Mouse (Mus musculus): Measurements from ENCODE around the gene Stard13. TPM values are rescaled to one million over a fixed set of nuclear protein-coding genes. Genes with fewer than 3 reads are reported as not detected.

Stard13 gene
- polyA plus RNA-seq, 1 experiment from 2014 or later: 18.0 TPM

DNA sequence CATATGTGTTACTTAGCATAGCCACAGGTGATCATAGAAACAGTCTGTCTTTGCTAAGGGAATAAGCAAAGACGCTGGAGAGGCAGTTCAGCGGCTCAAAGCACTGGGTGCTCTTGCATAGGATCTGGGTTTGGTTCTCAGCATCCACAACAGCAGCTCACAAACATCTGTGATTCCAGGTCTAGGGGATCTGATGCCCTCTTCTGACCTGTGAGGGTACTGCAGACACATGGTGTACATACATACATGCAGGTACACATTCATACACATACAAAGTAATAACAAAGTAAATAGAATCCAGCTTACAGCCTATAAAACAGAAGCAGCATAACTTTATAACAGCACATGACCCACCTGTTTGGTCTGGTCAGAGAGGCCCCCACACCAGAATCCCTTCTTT lies 171.7 kb downstream of the Stard13 start:
- Histone ChIP-seq H3K4me2 (no peak overlapping the region), H3K27me3 (no peaks in the 10 kb centered on the region), H3K9me3 (peaks cover 4% of the 10 kb centered on the region), H3K9ac (no peak overlapping the region), H3K4me3 (no peak overlapping the region), H3K4me1 (peaks cover 29% of the 10 kb centered on the region), H3K27ac (no peak overlapping the region), H3K36me3 (peaks cover 25% of the 10 kb centered on the region)
- ATAC-seq (ENCODE audit: borderline replicate concordance, extremely low read depth, low FRiP score, low TSS enrichment): no peak
- 98% methylated on average over 2 of the region's 2 CpGs for WGBS

DNA sequence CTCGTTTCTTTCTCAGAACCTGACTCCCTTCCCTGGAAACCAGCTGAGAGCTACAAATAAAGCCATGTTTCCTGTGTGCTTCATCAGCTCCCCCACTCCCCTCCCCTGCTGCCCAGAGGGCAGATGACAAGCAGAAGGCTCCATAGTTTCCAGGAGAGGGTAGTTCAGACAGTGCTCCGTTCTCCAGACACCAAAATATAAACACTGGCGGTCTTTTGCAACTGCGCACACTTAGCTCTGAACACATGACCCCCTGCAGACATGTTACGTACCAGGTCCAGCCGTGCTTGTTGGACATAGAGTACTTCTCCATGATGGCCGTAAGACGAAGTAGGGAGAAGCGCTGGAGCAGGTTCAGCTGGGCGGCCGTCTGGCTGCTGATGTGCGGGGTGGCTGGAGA lies 173.2 kb downstream of the Stard13 start:
- Histone ChIP-seq H3K4me2 (no peak overlapping the region; the same call in 1 of the 2 replicates), H3K9me3 (peaks cover 4% of the 10 kb centered on the region), H3K27ac (peak overlapping the region; percentile 70), H3K27me3 (no peaks in the 10 kb centered on the region), H3K4me1 (peaks cover 38% of the 10 kb centered on the region), H3K36me3 (peaks cover 28% of the 10 kb centered on the region), H3K9ac (no peak overlapping the region), H3K4me3 (no peak overlapping the region)
- peak; percentile 28; the same call in 1 of the 2 replicates for ATAC-seq (ENCODE audit: borderline replicate concordance, extremely low read depth, low FRiP score, low TSS enrichment)
- 46% methylated on average over 12 of the region's 12 CpGs for WGBS

- peaks cover 4% of the 10 kb centered on the region for H3K9me3 ChIP-seq
- no peak overlapping the region for H3K4me3 ChIP-seq
- H3K27ac ChIP-seq: no peak overlapping the region
- H3K27me3 ChIP-seq: no peaks in the 10 kb centered on the region
- no peak for ATAC-seq (ENCODE audit: borderline replicate concordance, extremely low read depth, low FRiP score, low TSS enrichment)
- peaks cover 30% of the 10 kb centered on the region for H3K36me3 ChIP-seq
- H3K9ac ChIP-seq: no peak overlapping the region
- 59% methylated on average over 5 of the region's 5 CpGs for WGBS
- no peak overlapping the region for H3K4me2 ChIP-seq
- peaks cover 45% of the 10 kb centered on the region for H3K4me1 ChIP-seq
Measured at GRCm38 (mm10) chr5:151059772-151060171, 173.9 kb downstream of the Stard13 start.

GRCm38 (mm10) chr5:151059352-151059751 lies 174.3 kb downstream of the Stard13 start:
- ATAC-seq (ENCODE audit: borderline replicate concordance, extremely low read depth, low FRiP score, low TSS enrichment): no peak
- Histone ChIP-seq H3K27me3 (no peaks in the 10 kb centered on the region), H3K4me2 (no peak overlapping the region), H3K4me1 (peaks cover 49% of the 10 kb centered on the region), H3K9ac (no peak overlapping the region), H3K4me3 (no peak overlapping the region), H3K27ac (no peak overlapping the region), H3K36me3 (peaks cover 30% of the 10 kb centered on the region), H3K9me3 (peaks cover 4% of the 10 kb centered on the region)
- 88% methylated on average over 10 of the region's 10 CpGs for WGBS

GRCm38 (mm10) chr5:151057716-151058115 lies 175.9 kb downstream of the Stard13 start:
- ATAC-seq (ENCODE audit: borderline replicate concordance, extremely low read depth, low FRiP score, low TSS enrichment): no peak
- peaks cover 4% of the 10 kb centered on the region for H3K9me3 ChIP-seq
- peaks cover 64% of the 10 kb centered on the region for H3K4me1 ChIP-seq
- peak overlapping the region; percentile 82; the same call in 1 of the 2 replicates for H3K27ac ChIP-seq
- no peak overlapping the region for H3K4me2 ChIP-seq
- H3K36me3 ChIP-seq: peaks cover 24% of the 10 kb centered on the region
- 84% methylated on average over 5 of the region's 5 CpGs for WGBS
- H3K9ac ChIP-seq: no peak overlapping the region
- no peak overlapping the region for H3K4me3 ChIP-seq
- no peaks in the 10 kb centered on the region for H3K27me3 ChIP-seq

DNA sequence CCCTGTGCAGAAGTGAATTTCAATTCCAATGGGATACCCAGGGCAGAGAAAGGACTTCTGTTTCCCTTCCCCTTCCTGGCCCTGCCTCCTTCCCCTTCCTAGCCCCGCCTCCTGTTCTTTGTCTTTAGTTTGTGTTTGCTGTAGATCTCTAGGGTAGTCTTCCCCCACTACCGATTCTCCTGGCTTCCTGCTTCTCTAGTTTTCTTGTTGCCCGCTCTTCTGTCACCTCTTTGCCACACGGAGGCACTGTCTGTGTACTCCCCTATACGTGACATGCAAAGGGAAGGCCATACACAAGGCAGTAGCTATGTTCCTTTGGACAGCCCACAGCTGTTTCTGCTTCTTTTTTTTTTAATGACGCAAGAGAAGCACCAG lies 176.7 kb downstream of the Stard13 start:
- no peak overlapping the region for H3K9ac ChIP-seq
- H3K27me3 ChIP-seq: no peaks in the 10 kb centered on the region
- no peak overlapping the region for H3K4me2 ChIP-seq
- H3K27ac ChIP-seq: peak overlapping the region; percentile 82
- peaks cover 23% of the 10 kb centered on the region for H3K36me3 ChIP-seq
- 27% methylated on average over 6 of the region's 6 CpGs for WGBS
- peaks cover 1% of the 10 kb centered on the region for H3K9me3 ChIP-seq
- H3K4me3 ChIP-seq: no peak overlapping the region
- peaks cover 64% of the 10 kb centered on the region for H3K4me1 ChIP-seq
- peak; percentile 70 for ATAC-seq (ENCODE audit: borderline replicate concordance, extremely low read depth, low FRiP score, low TSS enrichment)

DNA sequence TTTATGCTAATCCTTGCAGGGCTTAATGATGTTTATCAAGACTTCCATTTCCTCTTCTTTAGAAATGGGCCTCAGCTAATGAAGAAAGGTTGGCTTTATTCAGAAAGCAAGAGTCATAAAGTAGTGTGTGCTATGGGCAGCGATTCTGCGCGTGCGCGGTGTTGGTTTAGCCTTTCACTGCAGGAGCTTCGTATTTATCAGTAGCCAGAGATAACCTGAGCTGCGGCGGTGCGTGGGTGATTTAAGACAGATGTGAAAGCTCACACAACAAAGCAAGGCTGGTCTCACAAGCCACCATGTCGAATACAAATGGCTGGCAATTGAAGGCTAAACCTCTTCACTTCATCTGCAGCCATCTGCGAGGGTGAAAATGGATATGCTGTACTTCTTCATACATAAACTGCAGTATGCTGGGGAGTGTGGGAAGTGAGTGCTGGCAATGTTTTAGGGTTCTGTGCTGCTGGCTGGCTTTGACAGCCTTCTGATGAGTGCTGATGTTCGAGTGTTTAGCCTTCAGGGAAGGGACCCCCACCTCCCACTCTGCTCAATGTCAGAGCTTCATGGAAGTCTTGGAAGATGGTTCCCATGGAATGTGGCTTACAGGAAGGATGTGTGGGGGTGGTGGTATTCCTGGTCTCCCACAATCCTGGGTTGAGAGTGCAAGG lies 177.2 kb downstream of the Stard13 start:
- WGBS: 44% methylated on average over 12 of the region's 12 CpGs
- H3K4me2 ChIP-seq: no peak overlapping the region; the same call in 1 of the 2 replicates
- no peaks in the 10 kb centered on the region for H3K9me3 ChIP-seq
- no peak overlapping the region for H3K4me3 ChIP-seq
- peaks cover 64% of the 10 kb centered on the region for H3K4me1 ChIP-seq
- no peak for ATAC-seq (ENCODE audit: borderline replicate concordance, extremely low read depth, low FRiP score, low TSS enrichment)
- no peaks in the 10 kb centered on the region for H3K27me3 ChIP-seq
- no peak overlapping the region for H3K9ac ChIP-seq
- H3K36me3 ChIP-seq: peaks cover 20% of the 10 kb centered on the region
- peak overlapping the region; percentile 82 for H3K27ac ChIP-seq

DNA sequence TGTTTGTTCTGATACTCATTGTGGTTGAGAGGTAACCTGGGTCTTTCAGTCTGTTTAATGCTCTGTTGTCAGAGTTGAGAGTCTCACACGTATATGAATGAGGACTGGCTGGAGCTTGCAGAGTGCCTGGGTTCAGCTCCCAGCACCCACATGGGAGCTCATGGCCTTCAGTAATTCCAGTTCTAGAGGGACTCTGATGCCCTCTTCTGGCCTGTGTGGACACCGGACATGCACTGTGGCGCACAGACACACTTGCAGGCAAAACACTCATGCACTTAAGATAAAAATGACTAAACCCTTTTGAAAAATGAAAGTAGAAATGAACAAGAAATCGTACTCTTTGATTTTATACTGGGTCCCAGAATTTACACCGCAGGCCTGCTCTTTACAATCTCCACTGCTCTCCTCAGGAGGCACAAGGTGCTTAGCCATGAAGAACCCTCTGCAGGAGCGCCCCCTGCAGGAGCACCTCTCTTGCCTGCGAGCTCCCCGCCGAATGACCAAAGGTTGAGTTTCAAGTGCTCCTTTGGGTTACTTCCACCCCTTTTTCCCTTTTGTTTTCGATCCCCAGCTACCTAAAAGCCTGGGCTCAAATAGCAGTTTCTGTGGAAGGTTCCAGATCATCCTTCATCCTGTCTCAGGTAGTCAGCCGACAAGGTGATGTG lies 178.1 kb downstream of the Stard13 start:
- Histone ChIP-seq H3K9me3 (no peaks in the 10 kb centered on the region), H3K4me1 (peaks cover 60% of the 10 kb centered on the region), H3K4me2 (no peak overlapping the region), H3K36me3 (peaks cover 25% of the 10 kb centered on the region), H3K27me3 (no peaks in the 10 kb centered on the region), H3K27ac (peak overlapping the region; percentile 91), H3K4me3 (no peak overlapping the region), H3K9ac (no peak overlapping the region)
- WGBS: 88% methylated on average over 11 of the region's 11 CpGs
- ATAC-seq (ENCODE audit: borderline replicate concordance, extremely low read depth, low FRiP score, low TSS enrichment): no peak

- Histone ChIP-seq H3K4me3 (no peak overlapping the region), H3K4me1 (peaks cover 56% of the 10 kb centered on the region), H3K4me2 (peak overlapping the region; percentile 13; the same call in 1 of the 2 replicates), H3K36me3 (peaks cover 30% of the 10 kb centered on the region), H3K9me3 (no peaks in the 10 kb centered on the region), H3K27ac (peak overlapping the region; percentile 91), H3K27me3 (no peaks in the 10 kb centered on the region), H3K9ac (no peak overlapping the region)
- no peak for ATAC-seq (ENCODE audit: borderline replicate concordance, extremely low read depth, low FRiP score, low TSS enrichment)
- 40% methylated on average over 4 of the region's 4 CpGs for WGBS
Measured at GRCm38 (mm10) chr5:151054743-151055114, 178.9 kb downstream of the Stard13 start.

DNA sequence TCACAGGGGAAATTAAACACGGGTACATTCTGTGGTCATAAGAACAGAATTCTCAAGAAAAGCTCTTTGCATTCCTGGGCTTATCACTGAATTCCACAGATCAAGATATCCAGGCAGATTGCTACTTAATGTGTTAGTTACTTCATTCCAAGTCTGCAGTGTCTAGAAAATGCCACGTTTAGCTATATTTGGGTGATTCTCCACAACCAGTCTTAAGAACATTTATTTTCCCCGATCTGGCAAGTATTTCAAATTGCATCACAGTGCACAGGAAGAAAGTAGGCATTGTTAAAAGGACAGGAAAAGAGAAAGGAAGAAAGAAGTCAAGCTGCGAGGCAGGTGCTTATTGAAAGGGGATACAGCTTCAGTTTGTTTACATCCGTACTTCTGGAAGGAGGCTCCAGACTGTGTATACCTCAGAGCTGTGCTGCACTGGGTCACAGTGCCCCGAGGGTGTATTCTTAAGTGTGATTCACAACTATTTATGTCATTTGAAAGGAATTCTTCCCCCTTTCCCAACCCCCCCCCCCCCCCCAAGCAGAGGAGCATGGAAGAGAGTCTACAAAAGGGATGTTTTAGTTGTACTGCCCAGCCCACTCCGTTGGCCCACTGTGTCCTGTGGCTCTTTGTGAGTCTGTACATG lies 179.4 kb downstream of the Stard13 start:
- H3K27me3 ChIP-seq: no peaks in the 10 kb centered on the region
- H3K27ac ChIP-seq: peak overlapping the region; percentile 91
- WGBS: 17% methylated on average over 7 of the region's 7 CpGs
- H3K9me3 ChIP-seq: no peaks in the 10 kb centered on the region
- no peak overlapping the region for H3K9ac ChIP-seq
- H3K4me2 ChIP-seq: peak overlapping the region; percentile 13; the same call in 1 of the 2 replicates
- ATAC-seq (ENCODE audit: borderline replicate concordance, extremely low read depth, low FRiP score, low TSS enrichment): peak; percentile 63
- H3K36me3 ChIP-seq: peaks cover 31% of the 10 kb centered on the region
- peaks cover 51% of the 10 kb centered on the region for H3K4me1 ChIP-seq
- no peak overlapping the region for H3K4me3 ChIP-seq

DNA sequence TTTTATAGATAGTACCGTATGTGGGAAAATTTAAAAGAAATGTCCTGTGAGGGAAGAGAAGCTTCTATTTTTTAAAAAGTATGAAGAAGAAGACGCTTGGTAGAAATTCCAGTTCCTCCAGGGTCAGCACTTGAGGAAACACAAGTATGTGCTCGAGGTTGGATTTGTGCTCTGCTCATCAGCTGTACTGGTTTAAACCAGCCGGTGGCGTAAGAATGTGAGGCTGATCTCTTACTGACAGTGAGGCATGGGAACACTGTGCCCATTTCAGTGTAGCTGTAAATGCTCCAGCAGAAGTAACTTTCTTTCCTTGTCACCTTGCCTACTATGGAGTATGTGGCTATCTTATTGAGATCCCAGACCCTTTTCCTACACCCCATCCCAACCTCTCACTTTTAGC lies 180.4 kb downstream of the Stard13 start:
- H3K4me2 ChIP-seq: no peak overlapping the region
- H3K27ac ChIP-seq: peak overlapping the region; percentile 91
- H3K4me3 ChIP-seq: no peak overlapping the region
- 51% methylated on average over 5 of the region's 5 CpGs for WGBS
- no peaks in the 10 kb centered on the region for H3K9me3 ChIP-seq
- H3K36me3 ChIP-seq: peaks cover 36% of the 10 kb centered on the region
- ATAC-seq (ENCODE audit: borderline replicate concordance, extremely low read depth, low FRiP score, low TSS enrichment): no peak
- H3K27me3 ChIP-seq: no peaks in the 10 kb centered on the region
- H3K9ac ChIP-seq: no peak overlapping the region
- peaks cover 50% of the 10 kb centered on the region for H3K4me1 ChIP-seq

GRCm38 (mm10) chr5:151052331-151052730 lies 181.3 kb downstream of the Stard13 start:
- Histone ChIP-seq H3K9ac (no peak overlapping the region), H3K27ac (no peak overlapping the region), H3K4me2 (no peak overlapping the region)

More at GRCm38 (mm10) chr5:151052331-151052730, 181.3 kb downstream of the Stard13 start:
- 92% methylated on average over 8 of the region's 8 CpGs for WGBS
- H3K4me1 ChIP-seq: peaks cover 46% of the 10 kb centered on the region
- no peaks in the 10 kb centered on the region for H3K9me3 ChIP-seq
- H3K36me3 ChIP-seq: peaks cover 36% of the 10 kb centered on the region
- H3K27me3 ChIP-seq: no peaks in the 10 kb centered on the region
- no peak for ATAC-seq (ENCODE audit: borderline replicate concordance, extremely low read depth, low FRiP score, low TSS enrichment)
- no peak overlapping the region for H3K4me3 ChIP-seq
